Mouse (Mus musculus) heart, postnatal 0 days (tissue): ENCODE measurements around the gene Gm37240. TPM values are rescaled to one million over a fixed set of nuclear protein-coding genes. Genes with fewer than 3 reads are reported as not detected.

Experiments used
- ATAC-seq: fragments of 200-750 bp; cut with Nextera tagmentation; 2 replicates; pipeline ENCODE4 v1.8.0; 2017; ENCODE audit warnings: low read depth, moderate number of reproducible peaks, moderate library complexity; ENCODE audit not compliant: insufficient read depth
- DNase-seq: peaks from one replicate; pipeline ENCODE4 v3.0.0-alpha.2; 2016; ENCODE audit warnings: low spot score
- H3K27ac ChIP-seq: fragments of 300-500 bp; sonication (generic); 2 replicates; pipeline ENCODE4 v1.5.1; 2014; ENCODE audit warnings: low read depth, mild to moderate bottlenecking
- H3K27me3 ChIP-seq: fragments of 300-500 bp; sonication (generic); 2 replicates; pipeline ENCODE4 v1.6.1; 2014; ENCODE audit warnings: low read length, mixed read lengths; ENCODE audit not compliant: control insufficient read depth, insufficient read depth
- H3K36me3 ChIP-seq: fragments of 300-500 bp; sonication (generic); replicated peaks from 2 replicates; pipeline ENCODE4 v1.6.1; 2014; ENCODE audit warnings: low read length, mixed read lengths; ENCODE audit not compliant: control insufficient read depth, insufficient read depth
- H3K4me1 ChIP-seq: fragments of 300-500 bp; sonication (generic); 2 replicates; pipeline ENCODE4 v1.6.1; 2014; ENCODE audit warnings: antibody characterized with exemption; ENCODE audit not compliant: control insufficient read depth, insufficient read depth
- H3K4me2 ChIP-seq: fragments of 300-500 bp; sonication (generic); 2 replicates; pipeline ENCODE4 v1.6.1; 2014; ENCODE audit warnings: low read depth, mild to moderate bottlenecking, low read length, moderate library complexity
- H3K4me3 ChIP-seq: fragments of 300-500 bp; sonication (generic); 2 replicates; pipeline ENCODE4 v1.5.1; 2014; ENCODE audit warnings: low read depth, low read length
- H3K9ac ChIP-seq: fragments of 300-500 bp; sonication (generic); replicated peaks from 2 replicates; pipeline ENCODE4 v1.6.1; 2014; ENCODE audit warnings: low read depth, low read length, mixed read lengths
- H3K9me3 ChIP-seq: fragments of 300-500 bp; sonication (generic); replicated peaks from 2 replicates; pipeline ENCODE4 v1.6.1; 2016; ENCODE audit warnings: low read length; ENCODE audit not compliant: control insufficient read depth
- CTCF ChIP-seq: IDR thresholded peaks from 2 replicates; pipeline ENCODE4 v1.5.1; 2016; ENCODE audit warnings: antibody characterized with exemption, control low read depth, low read depth
- EP300 ChIP-seq: IDR thresholded peaks from 2 replicates; pipeline ENCODE4 v1.6.1; 2016; ENCODE audit warnings: antibody characterized with exemption, low read depth
- WGBS: fragments of 180-500 bp; shearing (Covaris S2); extraction: QIAGEN DNeasy Blood & Tissue Kit; methylation state at CpG from one replicate; pipeline ENCODE4 v1.1.7; 2014; 5-methylcytosine and 5-hydroxymethylcytosine counted together
- polyA plus RNA-seq: library from polyadenylated mRNA; unstranded; fragments of >200 nt; fragmentation: Nextera tagmentation; extraction: Ambion mirVana; gene quantifications from 2 replicates; pipeline ENCODE4 v1.2.1, GENCODE M21; 2015
- total RNA-seq: library from RNA; depleted of rRNA; stranded (reverse); fragments of >200 nt; gene quantifications from 2 replicates; pipeline ENCODE4 v1.2.3, GENCODE M21; 2014; ENCODE audit warnings: low replicate concordance

Gm37240 gene
- total and polyA plus RNA-seq, 2 experiments from 2014 or later: 21.7 to 72.1 TPM

GRCm38 (mm10) chr3:84944933-84945332, 942.4 kb downstream of the Gm37240 start:
- 87% methylated on average over 3 of the region's 3 CpGs for WGBS
- DNase-seq: no peak
- Histone ChIP-seq H3K36me3 (no peaks in the 10 kb centered on the region), H3K4me2 (no peak overlapping the region), H3K9me3 (no peaks in the 10 kb centered on the region), H3K27ac (no peak overlapping the region), H3K9ac (no peak overlapping the region), H3K4me1 (peaks cover 4% of the 10 kb centered on the region), H3K4me3 (no peak overlapping the region), H3K27me3 (no peaks in the 10 kb centered on the region)
- no peak for ATAC-seq
- TF ChIP-seq CTCF: no peak
- TF ChIP-seq EP300: no peak

- Histone ChIP-seq H3K4me3 (no peak overlapping the region), H3K9ac (no peak overlapping the region), H3K9me3 (no peaks in the 10 kb centered on the region), H3K27me3 (no peaks in the 10 kb centered on the region), H3K36me3 (no peaks in the 10 kb centered on the region), H3K4me1 (no peaks in the 10 kb centered on the region; the same call in 1 of the 2 replicates), H3K4me2 (no peak overlapping the region), H3K27ac (no peak overlapping the region)
- ATAC-seq (no peak), DNase-seq (peak; percentile 4)
- TF ChIP-seq CTCF: no peak
- TF ChIP-seq EP300: no peak
- 65% methylated on average over 12 of the region's 12 CpGs for WGBS
These were observed 949.7 kb downstream of the Gm37240 start for GRCm38 (mm10) chr3:84937360-84938355.

- DNase-seq (peak; percentile 5), ATAC-seq (no peak)
- no peak overlapping the region for H3K4me3 ChIP-seq
- H3K9me3 ChIP-seq: no peaks in the 10 kb centered on the region
- no peaks in the 10 kb centered on the region; the same call in 1 of the 2 replicates for H3K4me1 ChIP-seq
- 74% methylated on average over 5 of the region's 5 CpGs for WGBS
- no peak overlapping the region for H3K27ac ChIP-seq
- TF ChIP-seq CTCF (no peak), EP300 (no peak)
- no peak overlapping the region for H3K4me2 ChIP-seq
- H3K36me3 ChIP-seq: no peaks in the 10 kb centered on the region
- no peaks in the 10 kb centered on the region for H3K27me3 ChIP-seq
- no peak overlapping the region for H3K9ac ChIP-seq
These were observed 950.4 kb downstream of the Gm37240 start for GRCm38 (mm10) chr3:84936956-84937355.

- Histone ChIP-seq H3K9me3 (no peaks in the 10 kb centered on the region), H3K27me3 (no peaks in the 10 kb centered on the region), H3K27ac (no peak overlapping the region), H3K4me2 (no peak overlapping the region), H3K4me3 (no peak overlapping the region), H3K36me3 (no peaks in the 10 kb centered on the region), H3K4me1 (peaks cover 2% of the 10 kb centered on the region; the same call in 1 of the 2 replicates), H3K9ac (no peak overlapping the region)
- WGBS: 60% methylated on average over 2 of the region's 2 CpGs
- peak; percentile 21; the same call in 1 of the 2 replicates for TF ChIP-seq CTCF
- TF ChIP-seq EP300: no peak
- no peak for ATAC-seq
- DNase-seq: peak; percentile 22
These were observed 951.1 kb downstream of the Gm37240 start for GRCm38 (mm10) chr3:84936252-84936651.

- H3K4me3 ChIP-seq: no peak overlapping the region
- no peak for ATAC-seq
- no peaks in the 10 kb centered on the region for H3K27me3 ChIP-seq
- H3K4me2 ChIP-seq: no peak overlapping the region
- TF ChIP-seq EP300: no peak
- TF ChIP-seq CTCF: no peak
- H3K27ac ChIP-seq: no peak overlapping the region
- WGBS: 75% methylated on average over 1 of the region's 1 CpGs
- peaks cover 2% of the 10 kb centered on the region; the same call in 1 of the 2 replicates for H3K4me1 ChIP-seq
- DNase-seq: peak; percentile 4
- no peaks in the 10 kb centered on the region for H3K9me3 ChIP-seq
- H3K36me3 ChIP-seq: no peaks in the 10 kb centered on the region
- H3K9ac ChIP-seq: no peak overlapping the region
These were observed 951.6 kb downstream of the Gm37240 start for GRCm38 (mm10) chr3:84935729-84936128.
